Mouse (Mus musculus) MEL (cell line): ENCODE measurements around the gene Kif26b.

ENCODE experiments used
- CTCF ChIP-seq, 3 experiments: IDR thresholded peaks in 2 of 3; conservative IDR thresholded peaks in 1 of 3; 2 replicates each; pipeline ENCODE4 v1.5.1; 2011 to 2012; ENCODE audit warnings: low read length in 3 of 3, low read depth in 2 of 3, mild to moderate bottlenecking in 2 of 3, improper control_type of control experiment in 1 of 3, inconsistent platforms in 1 of 3, mixed read lengths in 1 of 3, moderate library complexity in 1 of 3; ENCODE audit not compliant: control insufficient read depth in 1 of 3, insufficient read depth in 1 of 3, poor library complexity in 1 of 3, severe bottlenecking in 1 of 3
- HCFC1 ChIP-seq: IDR thresholded peaks from 2 replicates; pipeline ENCODE4 v1.6.1; 2012; ENCODE audit warnings: low read depth, mild to moderate bottlenecking, inconsistent platforms, low read length, improper control_type of control experiment, moderate library complexity
- JUND ChIP-seq: IDR thresholded peaks from 2 replicates; pipeline ENCODE4 v1.6.1; 2011; ENCODE audit warnings: low read depth, mild to moderate bottlenecking, improper control_type of control experiment, low read length
- MAFK ChIP-seq: IDR thresholded peaks from 2 replicates; pipeline ENCODE4 v1.6.1; 2011; ENCODE audit warnings: low read depth, mild to moderate bottlenecking, low read length, improper control_type of control experiment, borderline replicate concordance
- MYB ChIP-seq: IDR thresholded peaks from 2 replicates; pipeline ENCODE4 v1.6.1; 2011; ENCODE audit warnings: mild to moderate bottlenecking, low read depth, low read length, improper control_type of control experiment
- POLR2A ChIP-seq, 2 experiments: IDR thresholded peaks; 2 replicates each; pipeline ENCODE4 v1.6.1; 2011 to 2012; ENCODE audit warnings: low read length in 2 of 2, mild to moderate bottlenecking in 2 of 2, control low read depth in 1 of 2, improper control_type of control experiment in 1 of 2, low read depth in 1 of 2, moderate library complexity in 1 of 2; ENCODE audit not compliant: control insufficient read depth in 1 of 2, insufficient read depth in 1 of 2, poor library complexity in 1 of 2
- ZC3H11A ChIP-seq: IDR thresholded peaks from 2 replicates; pipeline ENCODE4 v1.6.1; 2012; ENCODE audit warnings: low read depth, mild to moderate bottlenecking, inconsistent platforms, low read length, improper control_type of control experiment
- ZKSCAN1 ChIP-seq: IDR thresholded peaks from 2 replicates; pipeline ENCODE4 v1.6.1; 2012; ENCODE audit warnings: low read depth, mild to moderate bottlenecking, inconsistent platforms, low read length, improper control_type of control experiment, moderate library complexity
- ZMIZ1 ChIP-seq: IDR thresholded peaks from 2 replicates; pipeline ENCODE4 v1.6.1; 2012; ENCODE audit warnings: low read depth, mild to moderate bottlenecking, inconsistent platforms, low read length, improper control_type of control experiment, moderate library complexity
- ZNF384 ChIP-seq: IDR thresholded peaks from 2 replicates; pipeline ENCODE4 v1.6.1; 2012; ENCODE audit warnings: low read depth, mild to moderate bottlenecking, inconsistent platforms, low read length, improper control_type of control experiment

DNA sequence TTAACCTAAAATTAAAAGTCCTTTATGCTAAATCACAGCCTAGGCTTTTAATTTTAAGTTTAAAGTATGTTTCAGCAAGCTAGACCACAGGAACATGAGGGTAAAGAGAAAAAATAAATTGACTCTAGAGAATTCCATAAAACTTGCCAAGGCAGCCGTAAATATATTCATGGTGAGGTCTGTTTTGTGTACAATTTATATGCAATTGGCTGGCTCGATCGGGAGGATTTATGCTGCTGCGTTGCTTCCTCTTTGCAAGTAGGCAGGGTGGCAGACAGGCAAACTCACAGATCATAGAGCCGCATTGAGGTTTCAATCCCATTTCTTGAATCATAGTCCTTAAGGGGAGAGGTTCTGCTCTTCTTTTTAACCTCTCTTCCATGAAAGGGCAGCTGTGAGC lies 318.6 kb downstream of the Kif26b start:
- TF ChIP-seq CTCF (IDR thresholded peaks at IDR 0.05 in 2 of 3, conservative IDR thresholded peaks at IDR 0.05 in 1 of 3; ENCODE audit: control insufficient read depth in 1 of 3, insufficient read depth in 1 of 3, low read depth in 2 of 3, low read length in 3 of 3, poor library complexity in 1 of 3, severe bottlenecking in 1 of 3): no peak
- TF ChIP-seq HCFC1: no peak
- no peak for TF ChIP-seq ZNF384
- no peak for TF ChIP-seq ZC3H11A
- no peak for TF ChIP-seq ZMIZ1
- no peak for TF ChIP-seq MYB
- TF ChIP-seq MAFK: no peak
- no peak for TF ChIP-seq JUND
- no peak for TF ChIP-seq POLR2A (IDR thresholded peaks at IDR 0.05; ENCODE audit: control insufficient read depth in 1 of 2, insufficient read depth in 1 of 2, low read depth in 1 of 2, low read length in 2 of 2, poor library complexity in 1 of 2)
- TF ChIP-seq ZKSCAN1: no peak
